Comparison of ENCODE assay signal across 10 mouse cellular contexts in the genomic region with DNA sequence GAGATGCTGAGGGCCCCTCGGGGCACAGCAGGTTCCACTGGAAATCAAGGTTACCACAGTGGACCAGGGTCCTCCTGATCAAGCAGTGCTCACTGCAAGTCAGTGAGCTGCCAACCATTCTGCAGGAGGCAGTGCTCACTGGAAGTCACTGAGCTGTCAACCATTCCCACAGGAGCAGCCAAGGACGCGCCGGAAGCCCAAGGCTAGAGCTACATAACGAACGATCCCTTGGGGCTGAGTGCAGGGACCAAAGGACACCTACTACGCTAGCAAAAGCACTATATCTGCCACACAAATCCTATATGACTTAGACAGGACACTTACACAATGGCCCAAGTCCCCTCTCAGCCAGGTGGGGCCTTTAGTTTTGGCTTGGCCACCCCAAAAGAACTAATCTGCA. TPM values are rescaled to one million over a fixed set of nuclear protein-coding genes. Genes with fewer than 3 reads are reported as not detected.
DNase-seq lines count a peak whose midpoint lies in the region; ATAC-seq and TF ChIP-seq lines count a peak whose summit lies in the region.
"Had no signal": no experiment of that assay in that cellular context is flagged by ENCODE, and none has a peak within 500 bp of the region (broad histone marks: within the 10 kb centered on the region; RNA-seq: fewer than 3 reads in every experiment).

No protein-coding gene starts in this region.

- H3K27ac ChIP-seq in hindbrain, embryonic 14.5 days: peak overlapping the region; percentile 59; the same call in 1 of the 2 replicates
- H3K27ac ChIP-seq in hindbrain, embryonic 12.5 days: no peak overlapping the region
- peak overlapping the region; percentile 64 for H3K27ac ChIP-seq in heart, postnatal 0 days (ENCODE audit: low read depth)
- no peak overlapping the region for H3K27ac ChIP-seq in cerebellum, adult 2 months (ENCODE audit: insufficient read depth, low read length)

- H3K9ac ChIP-seq in hindbrain, embryonic 14.5 days: no peak overlapping the region
- H3K9ac ChIP-seq in hindbrain, embryonic 12.5 days: no peak overlapping the region
- no peak overlapping the region for H3K9ac ChIP-seq in heart, postnatal 0 days (replicated peaks; ENCODE audit: low read depth, low read length)
- H3K9ac ChIP-seq: liver, embryonic 15.5 days had no signal

- TF ChIP-seq EP300 in heart, postnatal 0 days (IDR thresholded peaks at IDR 0.05; ENCODE audit: low read depth): no peak

- ATAC-seq in hindbrain, embryonic 14.5 days (ENCODE audit: low FRiP score): no peak
- ATAC-seq in hindbrain, embryonic 12.5 days (ENCODE audit: low FRiP score): no peak
- ATAC-seq in heart, postnatal 0 days (ENCODE audit: insufficient read depth, low read depth): no peak

- peaks cover 8% of the 10 kb centered on the region; the same call in 1 of the 2 replicates for H3K27me3 ChIP-seq in hindbrain, embryonic 14.5 days (ENCODE audit: control insufficient read depth, insufficient read depth, low read length)
- H3K27me3 ChIP-seq in hindbrain, embryonic 12.5 days: 0 out of 2 replicates have a peak, but pooled peaks cover 6% of the 10 kb centered on the region
- H3K27me3 ChIP-seq in heart, postnatal 0 days (ENCODE audit: control insufficient read depth, insufficient read depth, low read length): no peaks in the 10 kb centered on the region
- no peaks in the 10 kb centered on the region for H3K27me3 ChIP-seq in cerebellum, adult 2 months (ENCODE audit: control insufficient read depth, insufficient read depth, low read length)

- no peak overlapping the region for H3K4me2 ChIP-seq in hindbrain, embryonic 14.5 days (replicated peaks)
- no peak overlapping the region for H3K4me2 ChIP-seq in hindbrain, embryonic 12.5 days (replicated peaks)
- H3K4me2 ChIP-seq in heart, postnatal 0 days (ENCODE audit: low read depth, low read length): peak overlapping the region; percentile 43
- H3K4me2 ChIP-seq: liver, embryonic 15.5 days had no signal

- no peak for TF ChIP-seq CTCF in heart, postnatal 0 days (IDR thresholded peaks at IDR 0.05; ENCODE audit: low read depth)
- no peak for TF ChIP-seq CTCF in cerebellum, adult 2 months (IDR thresholded peaks at IDR 0.05; ENCODE audit: borderline replicate concordance, insufficient read depth, low read depth, low read length)

- WGBS in hindbrain, embryonic 14.5 days: 69% methylated on average over 7 of the region's 7 CpGs
- 73% methylated on average over 7 of the region's 7 CpGs for WGBS in hindbrain, embryonic 12.5 days
- 72% methylated on average over 7 of the region's 7 CpGs for WGBS in heart, postnatal 0 days
- 87% methylated on average over 7 of the region's 7 CpGs for WGBS in cerebellum, adult 2 months

- no peak for TF ChIP-seq POLR2A in cerebellum, adult 2 months (IDR thresholded peaks at IDR 0.05; ENCODE audit: borderline replicate concordance, insufficient read depth, low read length)

- no peaks in the 10 kb centered on the region for H3K9me3 ChIP-seq in hindbrain, embryonic 14.5 days (ENCODE audit: control insufficient read depth, low read length)
- H3K9me3 ChIP-seq in hindbrain, embryonic 12.5 days (replicated peaks): no peaks in the 10 kb centered on the region
- no peaks in the 10 kb centered on the region for H3K9me3 ChIP-seq in heart, postnatal 0 days (replicated peaks; ENCODE audit: control insufficient read depth, low read length)
- H3K9me3 ChIP-seq: liver, embryonic 15.5 days had no signal

- H3K4me3 ChIP-seq in hindbrain, embryonic 14.5 days (replicated peaks; ENCODE audit: low read length): no peak overlapping the region
- no peak overlapping the region for H3K4me3 ChIP-seq in hindbrain, embryonic 12.5 days
- H3K4me3 ChIP-seq in heart, postnatal 0 days (ENCODE audit: low read depth, low read length): no peak overlapping the region
- H3K4me3 ChIP-seq in cerebellum, adult 2 months (replicated peaks; ENCODE audit: insufficient read depth, low read depth, low read length): no peak overlapping the region
- H3K4me3 ChIP-seq: liver, embryonic 15.5 days had no signal

- H3K4me1 ChIP-seq in hindbrain, embryonic 14.5 days (replicated peaks; ENCODE audit: control insufficient read depth, insufficient read depth, low read length): peaks cover 21% of the 10 kb centered on the region
- H3K4me1 ChIP-seq in hindbrain, embryonic 12.5 days: peaks cover 38% of the 10 kb centered on the region
- peaks cover 33% of the 10 kb centered on the region for H3K4me1 ChIP-seq in heart, postnatal 0 days (ENCODE audit: control insufficient read depth, insufficient read depth)
- peaks cover 3% of the 10 kb centered on the region for H3K4me1 ChIP-seq in cerebellum, adult 2 months (ENCODE audit: control insufficient read depth, insufficient read depth, low read length)

- DNase-seq in hindbrain, embryonic 14.5 days (ENCODE audit: low spot score): no peak
- DNase-seq in adrenal gland, postnatal 25 days: peak; percentile 73
- DNase-seq in heart, postnatal 0 days (ENCODE audit: low spot score): no peak
- DNase-seq in kidney, postnatal 4 days: peak; percentile 51 to 65
- no peak for DNase-seq in cerebellum, adult 2 months
- DNase-seq in thymus, adult 18-20 months: no peak
- no peak for DNase-seq in spleen, postnatal 4 days (ENCODE audit: low spot score in 2 of 2)
- DNase-seq: thymus, postnatal 14 days had no signal

- no peaks in the 10 kb centered on the region for H3K36me3 ChIP-seq in hindbrain, embryonic 14.5 days (replicated peaks; ENCODE audit: control insufficient read depth, insufficient read depth)
- H3K36me3 ChIP-seq in hindbrain, embryonic 12.5 days: no peaks in the 10 kb centered on the region
- no peaks in the 10 kb centered on the region for H3K36me3 ChIP-seq in heart, postnatal 0 days (replicated peaks; ENCODE audit: control insufficient read depth, insufficient read depth, low read length)
- H3K36me3 ChIP-seq: liver, embryonic 15.5 days had no signal

RNA-seq across cellular contexts. Expression of gene Lrp5, which starts 5.6 kb away (rescaled TPM):
- polyA plus RNA-seq in hindbrain, embryonic 14.5 days (2014; fragmentation: Nextera tagmentation; extraction: Ambion mirVana): 1.4 and 1.8 TPM in 2 replicates
- 3.8 and 4.0 TPM in 2 replicates for polyA plus RNA-seq in hindbrain, embryonic 12.5 days (2016; fragmentation: Nextera tagmentation; extraction: Ambion mirVana)
- 97.9 and 117 TPM in 2 replicates for total RNA-seq in adrenal gland, postnatal 25 days (2021)
- total RNA-seq in heart, postnatal 0 days (2014; rRNA removed; ENCODE audit: low replicate concordance): 28.0 and 30.5 TPM in 2 replicates
- polyA plus RNA-seq in heart, postnatal 0 days (2015; fragmentation: Nextera tagmentation; extraction: Ambion mirVana): 1.8 and 1.9 TPM in 2 replicates
- polyA plus RNA-seq in cerebellum, adult 2 months (2012; rRNA removed): 3.8 and 3.9 TPM in 2 replicates

RNA-seq across cellular contexts. Expression of gene 1810055G02Rik, which starts 27.4 kb away (rescaled TPM):
- 34.0 and 38.1 TPM in 2 replicates for polyA plus RNA-seq in hindbrain, embryonic 14.5 days (2014; fragmentation: Nextera tagmentation; extraction: Ambion mirVana)
- polyA plus RNA-seq in hindbrain, embryonic 12.5 days (2016; fragmentation: Nextera tagmentation; extraction: Ambion mirVana): 37.3 and 37.5 TPM in 2 replicates
- total RNA-seq in adrenal gland, postnatal 25 days (2021): 21.2 and 30.4 TPM in 2 replicates
- total RNA-seq in heart, postnatal 0 days (2014; rRNA removed; ENCODE audit: low replicate concordance): 17.3 and 19.6 TPM in 2 replicates
- polyA plus RNA-seq in heart, postnatal 0 days (2015; fragmentation: Nextera tagmentation; extraction: Ambion mirVana): 10.8 and 12.2 TPM in 2 replicates
- 37.2 and 38.2 TPM in 2 replicates for polyA plus RNA-seq in cerebellum, adult 2 months (2012; rRNA removed)

Comparison
In these comparisons a context has a peak if more than half of its experiments do, and no peak if none do; other contexts are left out.
1. H3K27ac ChIP-seq: peak in hindbrain, embryonic 14.5 days (single experiment) and heart, postnatal 0 days (single experiment); none in hindbrain, embryonic 12.5 days (single experiment) and cerebellum, adult 2 months (single experiment).
2. DNase-seq: peak in adrenal gland, postnatal 25 days (single experiment) and kidney, postnatal 4 days (2 of 2); none in hindbrain, embryonic 14.5 days (single experiment), heart, postnatal 0 days (single experiment), cerebellum, adult 2 months (0 of 2), thymus, adult 18-20 months (0 of 2) and spleen, postnatal 4 days (0 of 2).